Mouse (Mus musculus) MEL (cell line): ENCODE data around the gene Foxo3.

ENCODE experiments used
- BHLHE40 ChIP-seq: IDR thresholded peaks from 2 replicates; pipeline ENCODE4 v1.6.1; 2012; ENCODE audit warnings: low read depth, mild to moderate bottlenecking, inconsistent platforms, low read length, improper control_type of control experiment, borderline replicate concordance
- CTCF ChIP-seq, 3 experiments: IDR thresholded peaks in 2 of 3; conservative IDR thresholded peaks in 1 of 3; 2 replicates each; pipeline ENCODE4 v1.5.1; 2011 to 2012; ENCODE audit warnings: low read length in 3 of 3, low read depth in 2 of 3, mild to moderate bottlenecking in 2 of 3, improper control_type of control experiment in 1 of 3, inconsistent platforms in 1 of 3, mixed read lengths in 1 of 3, moderate library complexity in 1 of 3; ENCODE audit not compliant: control insufficient read depth in 1 of 3, insufficient read depth in 1 of 3, poor library complexity in 1 of 3, severe bottlenecking in 1 of 3
- E2F4 ChIP-seq: IDR thresholded peaks from 2 replicates; pipeline ENCODE4 v1.6.1; 2011; ENCODE audit warnings: low read depth, low read length, improper control_type of control experiment, borderline replicate concordance
- ELF1 ChIP-seq: IDR thresholded peaks from 2 replicates; pipeline ENCODE4 v1.6.1; 2014; ENCODE audit warnings: low read depth, mild to moderate bottlenecking, inconsistent platforms, low read length, improper control_type of control experiment, moderate library complexity
- EP300 ChIP-seq, 2 experiments: IDR thresholded peaks; 2 replicates each; pipeline ENCODE4 v1.6.1; 2011; ENCODE audit warnings: improper control_type of control experiment in 2 of 2, low read length in 2 of 2, low read depth in 1 of 2, mild to moderate bottlenecking in 1 of 2
- GATA1 ChIP-seq: IDR thresholded peaks from 2 replicates; pipeline ENCODE4 v1.6.1; 2011; ENCODE audit warnings: low read depth, low read length, improper control_type of control experiment
- MEF2A ChIP-seq: IDR thresholded peaks from 2 replicates; pipeline ENCODE4 v1.6.1; 2014; ENCODE audit warnings: low read depth, mild to moderate bottlenecking, inconsistent platforms, low read length, improper control_type of control experiment; ENCODE audit not compliant: poor library complexity, insufficient replicate concordance, severe bottlenecking; ENCODE audit errors: extremely low read depth
- UBTF ChIP-seq: IDR thresholded peaks from 2 replicates; pipeline ENCODE4 v1.6.1; 2012; ENCODE audit warnings: low read depth, mild to moderate bottlenecking, inconsistent platforms, low read length, improper control_type of control experiment, moderate library complexity, borderline replicate concordance; ENCODE audit not compliant: insufficient read depth
- ZC3H11A ChIP-seq: IDR thresholded peaks from 2 replicates; pipeline ENCODE4 v1.6.1; 2012; ENCODE audit warnings: low read depth, mild to moderate bottlenecking, inconsistent platforms, low read length, improper control_type of control experiment

- TF ChIP-seq CTCF (IDR thresholded peaks at IDR 0.05 in 2 of 3, conservative IDR thresholded peaks at IDR 0.05 in 1 of 3; ENCODE audit: control insufficient read depth in 1 of 3, insufficient read depth in 1 of 3, low read depth in 2 of 3, low read length in 3 of 3, poor library complexity in 1 of 3, severe bottlenecking in 1 of 3) = no peak
- no peak for TF ChIP-seq BHLHE40
- no peak for TF ChIP-seq GATA1
- TF ChIP-seq MEF2A = no peak
- TF ChIP-seq ELF1 = no peak
- TF ChIP-seq E2F4 = no peak
- no peak for TF ChIP-seq EP300 (IDR thresholded peaks at IDR 0.05; ENCODE audit: low read depth in 1 of 2, low read length in 2 of 2)
- no peak for TF ChIP-seq ZC3H11A
- no peak for TF ChIP-seq UBTF
These were observed 121.8 kb downstream of the Foxo3 start for GRCm38 (mm10) chr10:42154727-42155126.
